Mouse (Mus musculus): ENCODE results near the gene Cers2. TPM values are rescaled to one million over a fixed set of nuclear protein-coding genes. Genes with fewer than 3 reads are reported as not detected.
A peak's percentile ranks its signal among the peaks of the same experiment; 100 is the strongest.

Gene Cers2
- total and polyA plus RNA-seq, 3 experiments, result 134 to 357 (median 307) TPM

DNA sequence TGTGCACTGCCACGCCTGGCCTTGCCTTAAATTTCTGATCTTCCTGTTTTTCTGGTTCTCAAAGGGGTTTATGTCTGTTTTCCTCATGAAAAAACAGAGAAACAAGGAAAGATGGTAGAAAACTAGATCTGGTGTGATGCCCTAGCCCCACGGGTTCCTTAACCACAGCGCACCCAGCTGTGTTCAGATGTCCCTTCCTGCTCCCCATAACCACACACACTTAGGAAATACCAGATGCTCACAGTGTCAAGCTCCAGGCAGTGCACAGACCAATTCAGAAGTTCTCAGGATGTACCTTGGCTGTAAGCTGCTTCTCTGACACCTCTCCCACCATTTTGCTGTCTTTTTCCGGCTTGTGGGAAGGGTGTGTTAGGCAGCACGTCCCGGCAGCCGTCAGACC lies 20.3 kb upstream of the Cers2 start:
- peaks cover 8 to 25% of the 10 kb centered on the region in 2 experiments for H3K36me3 ChIP-seq (ENCODE audit: control insufficient read depth in 1 of 2, insufficient read depth in 2 of 2, low read length in 2 of 2)
- no peak for TF ChIP-seq SMC3 (IDR thresholded peaks at IDR 0.05; ENCODE audit: low read depth, low read length)
- 0 out of 2 replicates have a peak, but pooled peaks have one; percentile 3 for TF ChIP-seq TAL1 (IDR thresholded peaks at IDR 0.05; ENCODE audit: low read length)
- H3K79me2 ChIP-seq (ENCODE audit: control insufficient read depth, insufficient read depth, low read length, poor library complexity), result peaks cover 2% of the 10 kb centered on the region; the same call in 1 of the 2 replicates
- no peak overlapping the region for H3K9ac ChIP-seq (ENCODE audit: control insufficient read depth, low read depth, low read length, poor library complexity, severe bottlenecking)
- no peak overlapping the region for H3K4me3 ChIP-seq (ENCODE audit: control insufficient read depth in 1 of 2, insufficient read depth in 1 of 2, low read depth in 2 of 2, low read length in 2 of 2)
- H3K27me3 ChIP-seq (ENCODE audit: control insufficient read depth in 1 of 2, insufficient read depth in 2 of 2, low read length in 2 of 2), result no peaks in the 10 kb centered on the region
- no peaks in the 10 kb centered on the region for H3K9me3 ChIP-seq (replicated peaks; ENCODE audit: insufficient read depth, low read length)
- peaks cover 3 to 8% of the 10 kb centered on the region in 2 experiments; a peak in 3 of 4 replicates for H3K4me1 ChIP-seq (ENCODE audit: control insufficient read depth in 1 of 2, insufficient read depth in 2 of 2, low read length in 2 of 2)
- no peak for DNase-seq (ENCODE audit: low read depth, low spot score)
- no peak overlapping the region for H3K27ac ChIP-seq (ENCODE audit: control insufficient read depth, low read depth, low read length)

GRCm38 (mm10) chr3:95294718-95295117 lies 19.9 kb upstream of the Cers2 start:
- Histone ChIP-seq H3K36me3 (ENCODE audit: control insufficient read depth in 1 of 2, insufficient read depth in 2 of 2, low read length in 2 of 2) (peaks cover 11 to 25% of the 10 kb centered on the region in 2 experiments), H3K4me3 (ENCODE audit: control insufficient read depth in 1 of 2, insufficient read depth in 1 of 2, low read depth in 2 of 2, low read length in 2 of 2) (no peak overlapping the region), H3K9me3 (replicated peaks; ENCODE audit: insufficient read depth, low read length) (no peaks in the 10 kb centered on the region), H3K27me3 (ENCODE audit: control insufficient read depth in 1 of 2, insufficient read depth in 2 of 2, low read length in 2 of 2) (no peaks in the 10 kb centered on the region), H3K9ac (ENCODE audit: control insufficient read depth, low read depth, low read length, poor library complexity, severe bottlenecking) (no peak overlapping the region), H3K79me2 (ENCODE audit: control insufficient read depth, insufficient read depth, low read length, poor library complexity) (no peaks in the 10 kb centered on the region), H3K27ac (ENCODE audit: control insufficient read depth, low read depth, low read length) (no peak overlapping the region), H3K4me1 (ENCODE audit: control insufficient read depth in 1 of 2, insufficient read depth in 2 of 2, low read length in 2 of 2) (peaks cover 4 to 11% of the 10 kb centered on the region in 2 experiments; a peak in 3 of 4 replicates)
- no peak for TF ChIP-seq POLR2AphosphoS2 (IDR thresholded peaks at IDR 0.05; ENCODE audit: low read length)
- TF ChIP-seq MAZ (IDR thresholded peaks at IDR 0.05; ENCODE audit: low read depth, low read length), result no peak
- TF ChIP-seq JUND (IDR thresholded peaks at IDR 0.05; ENCODE audit: low read depth, low read length), result no peak
- TF ChIP-seq KAT2A (conservative IDR thresholded peaks at IDR 0.05; ENCODE audit: low read depth, low read length), result no peak
- TF ChIP-seq ETS1 (IDR thresholded peaks at IDR 0.05; ENCODE audit: low read depth, low read length), result no peak
- no peak for TF ChIP-seq SIN3A (IDR thresholded peaks at IDR 0.05; ENCODE audit: low read length)
- TF ChIP-seq BHLHE40 (IDR thresholded peaks at IDR 0.05; ENCODE audit: borderline replicate concordance, low read depth, low read length), result no peak
- no peak for TF ChIP-seq E2F4 (IDR thresholded peaks at IDR 0.05; ENCODE audit: borderline replicate concordance, low read depth, low read length)
- no peak for TF ChIP-seq SMC3 (IDR thresholded peaks at IDR 0.05; ENCODE audit: low read depth, low read length)
- TF ChIP-seq MAFK (IDR thresholded peaks at IDR 0.05; ENCODE audit: borderline replicate concordance, low read depth, low read length), result no peak
- TF ChIP-seq GABPA (IDR thresholded peaks at IDR 0.05; ENCODE audit: low read depth, low read length), result no peak
- no peak for TF ChIP-seq ELF1 (IDR thresholded peaks at IDR 0.05; ENCODE audit: low read depth, low read length)
- no peak for TF ChIP-seq MXI1 (IDR thresholded peaks at IDR 0.05; ENCODE audit: low read depth, low read length)
- no peak for TF ChIP-seq CHD1 (IDR thresholded peaks at IDR 0.05; ENCODE audit: low read depth, low read length)
- no peak for TF ChIP-seq ZKSCAN1 (IDR thresholded peaks at IDR 0.05; ENCODE audit: low read depth, low read length)
- TF ChIP-seq NELFE (IDR thresholded peaks at IDR 0.05; ENCODE audit: low read depth, low read length), result no peak
- TF ChIP-seq POLR2AphosphoS5 (IDR thresholded peaks at IDR 0.05; ENCODE audit: borderline replicate concordance, low read depth, low read length), result no peak
- DNase-seq (ENCODE audit: low read depth, low spot score), result no peak
